Mouse (Mus musculus) NIH3T3 (cell line): ENCODE measurements around the gene Apoc3.

Source experiments
- DNase-seq: peaks from one replicate; pipeline ENCODE4 v3.0.0-alpha.2; 2012; ENCODE audit warnings: low read depth

Gene Apoc3

DNA sequence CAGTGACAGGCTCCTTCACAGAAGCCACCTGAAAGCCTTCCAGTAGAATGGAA is at the start of gene Apoc3:
Apoc3 (minus strand) TSS at position 41 of the 53 bp plus-strand sequence.
- DNase-seq = no peak

GRCm38 (mm10) chr9:46282631-46283436 is 47.4 kb upstream of the Apoc3 start, which contains the start of gene Bud13:
Bud13 (plus strand) TSS chr9:46283008.
- DNase-seq = peak; percentile 92

- DNase-seq = peak; percentile 30
Observed at GRCm38 (mm10) chr9:46274494-46274893, 39.1 kb upstream of the Apoc3 start.

- peak; percentile 89 for DNase-seq
Observed at GRCm38 (mm10) chr9:46272677-46273454, 37.4 kb upstream of the Apoc3 start, which contains the start of gene Zpr1. Zpr1 (plus strand) TSS chr9:46273064.

- DNase-seq = no peak
Observed at GRCm38 (mm10) chr9:46272070-46272469, 36.6 kb upstream of the Apoc3 start.

- DNase-seq = no peak
Observed at GRCm38 (mm10) chr9:46270782-46271181, 35.3 kb upstream of the Apoc3 start.

DNA sequence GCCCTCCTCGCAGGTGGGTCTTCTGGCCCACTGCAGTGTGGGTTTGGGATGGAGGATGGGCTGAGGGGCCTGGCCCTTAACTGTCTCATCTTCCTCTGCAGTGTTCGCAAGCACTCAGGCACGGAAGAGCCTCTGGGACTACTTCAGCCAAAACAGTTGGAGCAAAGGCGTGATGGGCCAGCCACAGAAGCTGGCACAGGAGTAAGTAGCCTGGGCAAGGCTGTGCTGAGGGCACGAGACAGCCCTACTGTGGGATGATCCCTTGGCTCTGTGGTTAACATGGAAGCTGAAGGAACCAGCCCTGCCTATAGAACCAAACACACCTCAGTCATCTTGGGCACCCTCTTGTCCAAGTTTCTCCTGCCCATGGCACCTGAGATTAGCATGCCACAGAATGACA is 33.7 kb upstream of the Apoc3 start:
- DNase-seq = no peak

DNA sequence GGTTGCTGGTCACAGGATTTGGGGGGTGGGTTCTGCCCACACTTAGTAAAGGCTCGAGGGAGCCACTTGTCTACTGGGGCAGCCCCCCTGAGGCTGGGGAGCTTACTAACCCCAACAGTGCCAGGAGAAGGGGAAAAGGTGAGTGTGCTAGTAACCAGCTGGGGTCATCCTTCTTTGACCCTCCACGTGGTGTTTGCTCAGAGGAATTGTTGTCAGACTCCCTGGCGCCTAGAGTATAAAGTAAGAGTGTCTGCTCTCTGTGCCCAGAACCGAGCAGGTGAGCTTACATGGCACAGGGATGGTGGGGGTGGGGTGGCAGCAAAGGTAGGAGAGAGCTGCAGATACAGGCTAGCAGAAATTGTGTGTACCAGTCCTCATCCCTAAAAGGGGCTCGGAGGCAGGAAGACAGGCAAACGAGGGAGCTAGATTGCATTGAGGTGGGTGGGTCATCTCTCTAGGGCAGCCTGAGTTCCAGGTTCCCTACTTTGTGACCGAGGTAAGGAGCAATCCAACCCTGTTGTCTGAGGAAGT is 33.0 kb upstream of the Apoc3 start, which contains the start of gene Apoa5:
Apoa5 (plus strand) TSS at position 291 of the 531 bp plus-strand sequence.
- DNase-seq = no peak

- DNase-seq = no peak
Observed at GRCm38 (mm10) chr9:46261131-46261530, 25.7 kb upstream of the Apoc3 start.

GRCm38 (mm10) chr9:46259111-46259510 is 23.7 kb upstream of the Apoc3 start:
- DNase-seq = no peak

- no peak for DNase-seq
Observed at GRCm38 (mm10) chr9:46257546-46257945, 22.1 kb upstream of the Apoc3 start.

GRCm38 (mm10) chr9:46256658-46257385 is 21.4 kb upstream of the Apoc3 start:
- no peak for DNase-seq

DNA sequence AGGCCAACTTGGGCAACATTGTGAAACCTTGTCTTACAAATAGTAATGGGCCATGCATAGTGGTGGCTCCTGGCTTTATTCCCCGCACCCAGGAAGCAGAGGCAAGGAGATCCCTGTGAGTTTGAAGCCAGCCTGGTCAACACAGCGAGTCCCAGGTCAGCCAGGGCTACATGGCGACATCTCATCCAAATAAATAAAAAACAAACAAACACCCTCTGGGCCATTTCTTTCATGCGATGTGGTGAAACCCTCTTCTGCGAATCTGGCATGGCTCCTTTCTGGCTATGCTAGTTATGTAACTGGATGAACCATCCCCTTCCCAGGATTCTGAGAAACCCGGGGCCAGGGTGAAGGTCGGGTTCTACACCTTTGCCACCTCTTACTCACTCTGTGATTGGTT is 20.7 kb upstream of the Apoc3 start:
- DNase-seq = no peak

- peak; percentile 87 for DNase-seq
Observed at GRCm38 (mm10) chr9:46246752-46247324, 11.4 kb upstream of the Apoc3 start.

- DNase-seq = no peak
Observed at GRCm38 (mm10) chr9:46243584-46243983, 8.1 kb upstream of the Apoc3 start.

DNA sequence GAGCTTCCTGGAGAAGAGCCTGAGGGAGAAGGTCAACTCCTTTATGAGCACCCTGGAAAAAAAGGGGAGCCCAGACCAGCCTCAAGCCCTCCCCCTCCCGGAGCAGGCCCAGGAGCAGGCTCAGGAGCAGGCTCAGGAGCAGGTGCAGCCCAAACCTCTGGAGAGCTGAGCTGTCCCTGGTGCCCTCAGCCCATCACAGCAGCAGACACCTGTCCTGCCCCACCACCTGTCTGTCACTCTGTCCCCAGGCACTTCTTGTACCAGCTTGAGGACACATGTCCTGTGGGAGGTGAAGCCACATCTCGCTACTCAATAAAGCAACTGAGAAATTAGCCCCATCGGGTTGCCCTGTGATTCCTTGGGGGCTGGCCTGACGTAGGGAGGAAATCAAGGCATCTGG is 7.7 kb upstream of the Apoc3 start:
- DNase-seq = no peak

DNA sequence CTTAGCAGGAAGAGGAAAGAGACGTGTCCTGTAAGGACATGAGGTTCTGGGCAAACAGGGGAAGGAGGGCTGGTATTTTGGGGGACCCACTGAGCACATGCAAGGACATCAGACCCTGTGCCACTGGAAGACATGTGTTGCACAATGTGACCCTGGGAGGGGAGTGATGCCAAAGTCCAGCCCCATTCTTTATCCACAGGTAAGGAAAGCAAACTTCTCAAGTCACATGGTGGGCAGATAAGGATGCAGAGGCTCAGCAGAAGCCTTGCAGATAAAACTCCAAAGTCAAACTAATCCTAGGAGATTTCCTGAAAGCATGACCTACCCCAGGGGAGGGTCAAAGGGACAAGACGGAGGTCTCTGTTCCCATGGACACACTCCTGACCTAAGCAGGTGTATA is 6.4 kb upstream of the Apoc3 start:
- DNase-seq = no peak

DNA sequence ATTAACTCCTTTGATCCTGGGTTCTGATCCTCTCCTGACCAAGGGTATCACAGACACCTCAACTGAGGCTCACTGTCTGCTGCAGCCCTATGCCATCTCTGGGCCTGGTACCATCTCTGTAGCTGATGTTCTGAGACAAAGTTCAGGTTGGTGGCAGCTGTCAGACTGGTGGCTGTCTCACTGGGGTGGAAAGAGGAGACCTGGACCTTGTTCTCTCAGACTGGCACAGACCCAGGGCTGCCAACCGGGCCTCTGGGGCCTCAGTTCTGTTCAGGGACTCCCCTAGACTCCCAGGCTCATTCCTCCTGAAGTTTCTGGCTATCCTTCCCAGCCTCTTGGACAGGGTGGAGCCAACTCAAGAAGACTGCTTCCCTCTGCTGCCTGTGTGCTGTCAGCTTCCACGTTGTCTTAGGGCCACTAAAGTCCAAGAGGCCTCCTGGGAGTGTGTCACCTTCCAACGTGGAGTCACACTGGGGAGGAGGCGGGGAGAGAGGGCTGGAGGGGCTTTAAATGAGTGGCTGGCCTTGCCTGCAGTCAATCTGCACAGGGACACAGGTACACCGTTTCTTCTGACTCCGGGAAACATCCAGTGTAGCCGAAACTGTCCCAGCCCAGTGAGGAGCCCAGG is 5.2 kb upstream of the Apoc3 start, which contains the start of gene Apoa4:
Apoa4 (plus strand) TSS at position 171 of the 628 bp plus-strand sequence.
- no peak for DNase-seq

- DNase-seq = no peak
Observed at GRCm38 (mm10) chr9:46238850-46239249, 3.4 kb upstream of the Apoc3 start.

DNA sequence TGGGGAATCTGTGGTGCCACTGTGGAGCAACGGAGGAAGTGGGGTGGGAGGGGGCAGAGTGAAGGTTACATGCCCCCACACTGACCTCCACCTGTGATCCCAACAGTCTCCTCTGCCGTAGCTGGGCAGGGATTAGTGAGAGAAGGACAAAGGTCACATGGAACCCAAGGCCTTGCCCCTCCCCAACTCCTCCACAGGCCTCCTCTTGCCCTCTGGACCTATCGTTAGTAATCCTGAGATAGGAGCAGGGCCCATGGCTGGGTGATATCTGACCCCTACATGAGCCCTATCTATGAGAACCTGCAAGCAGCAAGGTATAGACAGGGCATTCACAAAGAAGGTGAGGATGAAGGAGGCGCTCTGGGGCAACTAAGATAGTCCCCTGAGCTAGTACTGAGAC is 213 bp upstream of the Apoc3 start:
- no peak for DNase-seq

DNA sequence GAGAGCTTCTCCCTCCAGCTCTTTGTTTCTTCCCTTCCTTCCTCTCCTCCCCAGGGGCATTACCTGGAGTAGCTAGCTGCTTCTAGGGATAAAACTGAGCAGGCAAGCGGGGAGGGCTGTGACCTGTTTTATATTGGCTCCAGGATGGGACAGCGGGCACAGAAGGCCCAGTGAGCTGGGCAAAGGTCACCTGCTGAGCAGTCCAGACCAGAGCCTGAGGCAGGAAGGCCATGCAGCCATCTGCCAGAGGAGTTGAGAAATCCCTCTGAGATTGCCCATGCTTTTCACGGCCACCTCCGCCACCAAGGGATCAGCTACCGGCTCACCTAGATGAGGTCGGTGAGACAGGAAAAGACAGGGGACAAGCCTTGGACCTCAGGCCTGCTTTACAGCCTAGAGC is 240 bp downstream of the Apoc3 start:
- no peak for DNase-seq

- no peak for DNase-seq
Observed at GRCm38 (mm10) chr9:46230450-46230975, 4.9 kb downstream of the Apoc3 start.
